Mouse (Mus musculus) small intestine, adult 2 months (tissue): ENCODE measurements around the gene Cryaa.

Experiments
- CTCF ChIP-seq: fragments of 200-500 bp; IDR thresholded peaks from 2 replicates; pipeline ENCODE4 v1.5.1; 2012; ENCODE audit warnings: low read depth, mild to moderate bottlenecking, control low read depth, inconsistent platforms, low read length, moderate library complexity, mixed read lengths; ENCODE audit not compliant: insufficient replicate concordance, insufficient read length; ENCODE audit errors: extremely low read depth
- POLR2A ChIP-seq: fragments of 200-500 bp; IDR thresholded peaks from 2 replicates; pipeline ENCODE4 v1.6.1; 2012; ENCODE audit warnings: low read depth, mild to moderate bottlenecking, control low read depth, inconsistent platforms, low read length, moderate library complexity

DNA sequence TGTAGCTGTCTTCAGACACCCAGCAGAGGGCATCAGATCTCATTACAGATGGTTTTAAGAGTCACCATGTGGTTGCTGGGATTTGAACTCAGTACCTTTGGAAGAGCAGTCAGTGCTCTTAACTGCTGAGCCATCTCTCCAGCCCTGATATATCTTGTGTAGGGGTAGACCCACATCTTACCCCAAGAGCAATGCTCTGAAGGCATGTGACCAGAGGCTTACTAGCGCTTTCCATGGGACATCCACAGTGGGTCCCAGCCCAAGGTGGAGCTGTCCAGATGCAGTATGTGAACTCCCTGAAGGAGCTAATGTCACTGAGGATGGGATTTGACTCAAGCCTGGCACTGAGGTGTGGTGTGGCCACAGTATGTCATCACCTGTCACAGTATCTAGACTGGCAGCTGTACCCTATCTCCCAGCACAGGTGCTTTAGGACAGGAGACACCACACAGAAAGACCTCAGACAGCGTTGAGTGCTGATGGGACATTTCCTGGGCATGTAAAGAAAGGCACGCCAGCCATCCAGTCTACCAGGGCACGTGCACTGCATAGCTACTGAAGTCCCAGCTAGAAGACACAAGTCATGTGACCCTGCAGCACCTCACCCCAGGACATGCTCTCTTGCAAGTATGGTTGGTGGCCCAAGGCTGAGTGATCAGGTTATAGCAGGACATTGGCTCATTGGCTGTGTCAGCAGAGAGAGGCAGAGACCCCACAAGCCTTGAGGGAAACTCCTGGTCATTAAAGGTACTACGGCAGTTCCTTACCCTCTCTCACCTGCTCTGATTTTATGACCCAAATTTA lies 31.2 kb upstream of the Cryaa start:
- TF ChIP-seq CTCF (no peak), POLR2A (no peak)
